Mouse (Mus musculus) 3134 (cell line): ENCODE measurements around the gene Prss50.

Experiments used
- DNase-seq: peaks from one replicate; pipeline ENCODE4 v3.0.0-alpha.2; 2011; ENCODE audit warnings: low spot score; ENCODE audit not compliant: insufficient read length; ENCODE audit errors: extremely low read depth

Gene Prss50

GRCm38 (mm10) chr9:110899451-110900008, 41.8 kb downstream of the Prss50 start:
- DNase-seq, result no peak

GRCm38 (mm10) chr9:110901204-110901603, 43.4 kb downstream of the Prss50 start:
- no peak for DNase-seq

- DNase-seq, result no peak
These were observed 44.5 kb downstream of the Prss50 start for GRCm38 (mm10) chr9:110902271-110902670.

- DNase-seq, result no peak
These were observed 49.6 kb downstream of the Prss50 start for GRCm38 (mm10) chr9:110907201-110907837.

- no peak for DNase-seq
These were observed 50.3 kb downstream of the Prss50 start for GRCm38 (mm10) chr9:110907838-110908630.

GRCm38 (mm10) chr9:110908631-110909016, 50.9 kb downstream of the Prss50 start:
- DNase-seq, result no peak

GRCm38 (mm10) chr9:110909371-110909967, 51.7 kb downstream of the Prss50 start:
- no peak for DNase-seq
